Mouse (Mus musculus) monocyte, adult 2 months (primary cell): ENCODE results near the gene Il1rapl1.

Source experiments
- DNase-seq, 2 experiments: peaks; one replicate each; pipeline ENCODE4 v3.0.0; 2022; ENCODE audit warnings: low spot score in 2 of 2, low read depth in 1 of 2

Gene Il1rapl1

DNA sequence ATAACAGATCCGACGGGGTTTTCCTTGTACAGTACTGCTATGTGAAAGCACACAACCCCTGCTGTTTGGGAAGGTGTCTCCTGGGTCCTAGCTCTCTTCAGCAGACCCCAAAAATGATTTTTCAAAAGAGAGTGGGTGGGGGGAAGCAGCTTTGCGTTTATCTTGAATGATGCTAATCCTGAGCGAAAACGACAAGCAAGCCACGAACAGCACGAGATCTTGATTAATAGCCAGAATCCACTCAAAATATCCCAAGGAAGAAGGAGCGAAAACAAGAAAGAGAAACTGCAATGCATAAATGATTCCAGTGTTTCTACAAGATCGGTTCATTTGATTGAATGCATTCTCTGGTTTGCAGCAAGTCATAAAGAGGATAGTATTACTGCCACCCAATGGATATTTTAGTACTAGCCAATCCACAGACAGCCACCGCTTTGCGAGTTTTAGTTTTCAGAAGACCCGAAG lies at the start of gene Il1rapl1:
Gene Il1rapl1 (minus strand): TSS at position 37 of the 465 bp plus-strand sequence.
- no peak for DNase-seq

DNA sequence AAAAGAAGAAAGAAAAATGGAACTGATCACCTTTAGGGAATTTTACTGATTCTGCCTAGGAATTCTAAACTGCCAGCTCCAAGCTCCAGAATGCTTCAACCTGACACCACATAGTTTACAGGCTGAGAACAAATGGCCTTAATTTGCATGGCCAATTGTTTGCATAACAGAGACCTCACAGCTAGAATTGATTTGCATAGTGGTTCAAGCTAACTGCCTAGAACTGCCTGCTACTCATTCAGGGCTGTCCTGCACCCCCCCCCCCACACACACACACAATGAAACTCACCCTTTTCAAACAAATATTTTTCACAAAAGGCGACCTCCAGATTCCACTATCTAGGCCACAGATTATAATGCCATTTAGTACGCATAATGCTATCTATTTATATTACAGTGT lies 42.6 kb upstream of the Il1rapl1 start:
- no peak for DNase-seq

DNA sequence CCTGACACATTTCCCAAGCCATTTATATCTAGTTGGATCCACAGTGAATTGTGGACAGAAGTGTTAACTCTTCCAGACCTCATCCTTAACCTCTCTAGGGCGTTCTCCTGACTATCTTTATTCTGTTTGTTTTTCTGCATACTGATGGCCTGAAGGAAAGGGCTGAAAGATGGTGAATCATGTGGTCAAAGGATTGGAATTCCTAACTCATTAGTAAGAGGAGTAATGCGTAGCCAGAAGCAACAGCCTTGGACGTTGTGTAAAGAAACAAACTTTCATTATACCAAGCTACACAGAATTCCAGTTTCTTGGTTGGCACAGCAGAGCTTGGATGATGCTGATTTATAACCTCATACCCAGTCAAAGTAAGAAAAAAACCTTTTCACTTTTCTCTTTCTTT lies 10.2 kb upstream of the Il1rapl1 start:
- DNase-seq, result no peak

DNA sequence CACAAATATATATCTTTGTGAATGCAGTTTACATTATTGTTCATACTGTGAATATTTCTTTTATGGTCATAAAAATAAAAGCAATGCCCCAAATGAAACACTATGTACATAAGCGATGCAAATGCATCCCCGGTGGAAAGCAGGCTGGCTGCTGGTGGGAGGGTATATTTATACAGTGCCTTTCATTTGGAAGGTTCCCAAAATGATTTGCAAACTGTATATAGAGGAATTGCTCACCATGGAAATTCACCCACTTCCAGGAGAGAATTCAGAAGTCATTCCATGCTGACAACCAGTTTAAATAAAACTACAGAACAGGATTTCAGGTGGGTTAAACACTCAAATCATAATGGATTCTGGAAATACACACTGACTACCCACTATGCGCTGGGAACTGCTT lies 4.6 kb upstream of the Il1rapl1 start:
- DNase-seq, result no peak

DNA sequence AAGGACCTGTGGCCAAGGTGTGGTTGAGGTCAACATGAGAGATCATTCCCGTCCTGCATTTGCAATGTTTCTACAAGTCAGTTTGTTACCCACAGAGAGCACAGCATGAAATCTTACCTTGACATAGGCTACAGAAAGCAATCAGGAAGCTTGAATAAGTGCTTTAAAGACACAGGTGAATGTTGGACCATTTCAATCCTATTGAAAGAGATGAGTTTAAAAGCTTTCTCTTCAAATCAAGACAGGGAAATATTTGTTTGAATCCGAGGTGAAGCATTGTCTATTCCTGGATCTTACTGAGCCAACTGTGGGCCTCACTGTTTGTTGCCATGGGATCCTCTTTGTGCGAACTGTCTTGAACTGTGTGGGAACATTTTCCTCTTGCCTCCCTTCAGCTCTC lies 2.4 kb upstream of the Il1rapl1 start:
- no peak for DNase-seq

DNA sequence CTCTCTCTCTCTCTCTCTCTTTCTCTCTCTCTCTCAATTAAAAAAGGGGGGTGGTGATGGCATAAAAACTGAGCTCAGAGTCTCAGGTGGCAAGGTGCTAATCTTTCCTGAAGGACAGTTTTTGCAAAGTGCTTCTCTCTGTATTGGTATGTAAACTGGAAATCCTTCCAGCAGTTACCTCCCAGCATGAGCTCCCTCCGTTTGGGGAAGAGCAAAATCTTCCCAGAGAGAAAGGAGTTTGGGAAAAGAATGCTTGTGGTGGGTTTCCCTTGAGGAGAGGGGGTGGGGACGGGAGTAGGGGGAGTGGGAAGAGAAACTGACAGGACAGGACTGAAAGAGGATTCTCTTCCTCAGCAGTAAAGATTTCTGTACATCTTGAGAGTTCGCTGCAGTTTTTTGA lies 881 bp upstream of the Il1rapl1 start:
- DNase-seq, result no peak

DNA sequence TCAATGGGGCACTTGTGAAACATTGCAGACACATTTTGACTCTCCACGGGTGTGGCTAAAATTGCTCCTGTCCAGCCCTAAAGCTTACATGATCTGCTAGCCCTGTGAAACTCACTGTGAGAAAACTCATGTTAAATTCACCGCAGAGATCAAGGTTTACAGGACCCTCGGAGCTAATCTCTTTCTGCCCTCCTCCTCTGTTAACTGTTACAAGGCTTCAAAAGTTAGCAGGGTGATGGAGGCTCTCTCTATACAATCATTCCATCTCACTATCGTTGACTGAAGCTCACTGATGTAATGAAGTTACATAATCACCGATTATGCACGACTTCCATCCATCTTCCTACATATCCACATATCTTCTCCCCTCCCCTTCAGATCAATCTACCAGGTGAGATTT lies 1.9 kb downstream of the Il1rapl1 start:
- DNase-seq, result no peak

DNA sequence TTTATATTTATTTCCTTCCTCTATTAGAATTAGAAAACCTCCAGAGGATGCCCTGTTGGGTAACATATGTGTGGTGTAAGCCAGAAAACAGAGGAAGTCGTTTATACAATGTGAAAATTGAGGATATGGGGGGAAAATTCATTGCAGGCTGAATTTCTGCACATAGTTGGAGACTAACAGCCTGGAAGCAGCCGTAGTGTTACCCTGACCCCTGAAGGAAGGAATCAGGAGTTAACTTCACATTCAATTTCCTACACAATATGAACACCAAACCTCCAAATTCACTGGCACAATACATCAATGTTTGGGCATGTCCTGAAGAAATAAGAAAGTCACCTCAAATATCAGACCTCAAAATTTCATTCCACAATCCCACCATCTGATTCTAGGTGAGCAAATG lies 3.2 kb downstream of the Il1rapl1 start:
- DNase-seq, result no peak

DNA sequence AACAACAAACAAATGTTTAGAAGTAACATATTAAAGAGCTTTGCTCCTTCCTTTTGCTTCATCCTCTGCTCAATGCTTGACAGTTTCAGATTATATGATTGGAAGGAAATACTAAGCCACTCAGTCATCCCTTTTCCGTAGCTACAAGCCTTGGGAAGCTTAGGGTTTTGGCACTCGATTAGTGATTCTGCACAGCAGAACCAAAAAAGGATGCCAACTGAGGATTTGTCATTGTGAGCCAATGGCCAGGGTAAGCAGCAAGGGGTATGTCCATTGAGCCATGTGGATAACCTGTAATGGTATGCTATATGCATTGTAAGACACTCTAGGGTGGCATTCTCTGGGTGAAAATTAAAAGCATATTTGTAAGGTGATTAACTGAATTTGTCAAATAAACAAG lies 5.7 kb downstream of the Il1rapl1 start:
- no peak for DNase-seq

DNA sequence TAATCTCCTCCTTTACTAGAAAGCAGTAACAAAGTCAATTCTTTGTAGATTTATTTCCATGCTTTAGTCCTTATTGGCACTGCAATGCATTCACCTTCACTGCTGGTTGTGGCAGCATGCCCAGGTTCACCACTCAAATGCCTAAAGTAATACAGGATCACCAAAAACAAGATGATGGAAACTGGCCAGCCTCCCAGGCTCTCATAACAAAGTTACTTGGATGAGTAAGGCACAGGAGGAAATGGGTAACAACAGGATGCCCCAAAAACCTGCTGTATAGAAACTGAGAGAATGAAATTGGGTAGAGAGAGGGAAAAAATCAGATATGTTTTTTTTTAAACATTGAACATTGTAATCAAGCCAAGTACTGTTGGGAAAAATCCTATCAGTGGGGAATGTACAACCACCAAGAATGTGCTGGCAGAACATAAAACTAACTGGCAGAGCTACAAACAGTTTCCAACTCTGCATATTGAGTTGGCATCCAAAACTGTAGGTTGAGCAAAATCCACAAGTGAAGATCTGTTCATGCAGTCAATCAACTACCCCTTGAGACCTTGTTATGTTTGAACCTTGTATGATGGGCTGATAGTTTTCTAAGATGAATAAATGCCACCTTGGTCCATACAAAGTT lies 21.4 kb downstream of the Il1rapl1 start:
- no peak for DNase-seq

DNA sequence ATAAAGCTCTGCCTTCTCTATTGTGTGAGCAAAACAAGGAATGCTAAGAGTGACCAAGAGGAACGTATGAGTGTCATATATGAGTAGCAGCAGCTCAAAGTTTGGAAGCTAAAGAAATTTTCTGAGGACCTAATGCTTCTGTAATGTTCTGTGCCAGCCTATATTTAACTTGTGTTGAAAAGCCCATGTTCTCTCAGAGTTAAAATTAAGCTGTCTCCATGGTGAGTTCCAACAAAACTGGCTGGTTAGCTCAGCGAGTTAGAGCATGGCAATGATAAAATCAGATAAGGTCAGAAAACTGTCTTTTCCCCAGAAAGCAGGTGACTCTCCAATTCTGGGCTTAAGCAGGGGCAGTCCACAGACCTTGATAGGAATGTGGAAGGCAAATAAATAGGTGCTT lies 25.6 kb downstream of the Il1rapl1 start:
- DNase-seq, result no peak

DNA sequence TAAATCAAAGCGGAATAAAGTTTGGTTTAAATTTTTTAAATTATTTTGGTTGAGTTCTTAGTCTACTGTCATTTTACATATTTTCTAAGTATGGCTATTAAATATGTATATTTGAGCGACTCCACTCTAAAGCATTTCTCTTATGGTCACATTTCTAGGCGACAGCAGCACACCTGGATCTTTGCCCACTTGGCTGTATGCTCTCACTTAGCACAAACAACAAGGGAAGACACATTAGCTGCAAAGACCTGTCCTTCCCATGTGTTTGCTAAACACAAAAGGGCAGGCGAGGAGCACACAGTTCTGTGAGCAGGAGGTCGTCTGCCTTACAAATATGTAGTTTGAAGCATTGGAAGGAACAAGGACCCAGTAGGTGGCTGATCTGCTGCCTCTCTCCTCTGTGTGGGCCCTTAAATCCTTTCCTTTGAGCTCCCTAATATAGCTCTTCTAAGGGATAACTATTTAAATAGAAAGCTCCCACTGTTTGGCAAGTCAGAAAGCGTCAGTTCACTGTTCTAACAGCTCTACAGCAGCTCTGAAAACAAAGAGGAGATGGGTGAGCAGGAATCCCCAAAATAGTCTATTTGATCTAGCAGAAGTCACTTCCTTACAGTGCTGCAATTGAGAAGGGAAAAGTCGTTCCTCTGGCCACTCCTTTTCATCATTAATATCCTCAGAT lies 42.6 kb downstream of the Il1rapl1 start:
- no peak for DNase-seq

DNA sequence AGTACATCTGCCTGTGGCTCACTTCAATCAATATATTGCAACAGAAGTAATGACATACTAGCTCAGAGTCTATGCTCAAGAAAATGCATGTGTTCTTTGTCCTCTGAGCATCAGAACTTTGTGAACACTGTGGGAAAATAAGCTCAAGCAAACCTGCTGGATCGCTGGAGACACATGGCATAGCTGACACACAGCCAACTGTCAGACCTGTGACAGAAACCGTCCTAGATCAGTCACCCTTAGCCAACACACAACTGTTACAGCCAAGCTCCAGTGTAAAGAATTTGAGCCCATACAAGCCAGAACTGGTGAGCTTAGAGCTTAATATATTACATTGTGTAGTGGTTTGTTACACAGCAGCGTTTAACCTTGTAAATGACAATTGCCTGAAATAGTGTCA lies 45.1 kb downstream of the Il1rapl1 start:
- no peak for DNase-seq

DNA sequence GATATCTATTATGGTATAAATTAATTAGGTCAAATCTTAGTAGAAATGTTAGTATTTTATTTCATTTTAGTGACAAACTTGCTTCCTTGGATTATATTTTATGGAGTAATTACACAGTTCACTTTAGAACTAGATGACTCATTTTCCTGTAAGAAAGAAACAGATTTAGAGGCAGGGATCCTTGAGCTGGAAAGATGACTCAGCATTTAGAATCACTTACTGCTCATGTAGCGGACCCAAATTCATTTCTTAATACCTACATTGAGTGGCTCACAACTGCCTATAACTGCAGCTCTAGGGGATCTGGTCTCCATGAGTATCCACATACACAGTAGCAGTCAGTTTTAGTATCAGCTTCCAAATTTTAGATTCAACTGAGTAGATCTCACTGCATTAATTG lies 71.9 kb downstream of the Il1rapl1 start:
- no peak for DNase-seq

DNA sequence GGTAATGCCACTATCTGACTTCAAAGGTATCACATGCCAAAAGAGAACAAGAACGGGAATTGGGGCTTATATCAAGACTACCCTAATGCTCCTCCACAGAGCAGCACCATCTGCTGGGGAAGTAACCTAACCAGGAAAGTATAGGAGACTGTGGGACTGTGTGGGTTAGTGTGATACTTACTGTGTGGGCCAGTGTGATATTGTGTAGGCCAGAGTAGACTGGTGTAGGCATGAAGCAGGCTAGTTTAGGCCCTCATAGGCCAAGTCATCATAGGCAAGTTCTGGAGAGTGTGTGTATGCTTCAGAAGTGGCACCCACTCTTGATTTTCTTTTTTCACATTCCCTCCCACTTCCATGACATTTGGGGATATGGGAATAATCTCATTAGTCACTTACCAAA lies 76.5 kb downstream of the Il1rapl1 start:
- DNase-seq, result no peak

DNA sequence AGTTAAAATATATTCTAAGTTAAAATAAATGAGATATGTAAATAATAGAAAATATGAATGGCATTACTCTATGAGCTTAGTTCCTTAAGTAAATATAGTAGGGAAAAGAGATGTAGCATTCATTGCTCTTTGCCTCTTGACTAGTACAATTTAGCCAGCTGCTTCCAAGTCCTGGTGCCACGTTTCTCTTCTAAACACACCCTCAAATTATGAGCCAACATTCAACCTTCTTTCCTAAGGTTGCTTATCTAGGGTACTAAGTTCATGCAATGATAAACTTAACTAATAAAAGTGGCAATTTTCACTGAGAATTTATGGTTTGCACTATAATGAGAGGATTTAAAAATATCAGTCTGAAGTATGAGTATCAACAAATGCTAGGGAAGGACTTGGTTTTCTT lies 218.3 kb downstream of the Il1rapl1 start:
- DNase-seq, result no peak

DNA sequence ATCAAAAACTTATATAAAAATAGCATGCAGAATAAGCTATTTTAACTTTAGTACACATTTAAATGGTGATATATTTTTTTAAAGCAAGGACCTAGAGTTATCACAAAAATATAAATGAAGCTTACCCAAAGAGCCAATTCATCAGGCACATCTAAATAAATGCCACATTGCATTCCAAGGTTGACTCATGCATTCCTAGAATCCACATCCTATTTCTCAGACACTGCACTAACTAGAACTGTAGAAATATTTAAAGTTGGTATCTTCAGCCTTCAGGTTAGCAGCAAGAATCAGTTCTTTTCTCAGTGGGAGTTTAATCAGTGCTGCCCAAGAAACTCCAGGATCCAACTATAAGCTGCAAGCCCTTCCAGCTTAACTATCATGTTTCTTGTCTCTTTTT lies 223.5 kb downstream of the Il1rapl1 start:
- DNase-seq, result no peak

DNA sequence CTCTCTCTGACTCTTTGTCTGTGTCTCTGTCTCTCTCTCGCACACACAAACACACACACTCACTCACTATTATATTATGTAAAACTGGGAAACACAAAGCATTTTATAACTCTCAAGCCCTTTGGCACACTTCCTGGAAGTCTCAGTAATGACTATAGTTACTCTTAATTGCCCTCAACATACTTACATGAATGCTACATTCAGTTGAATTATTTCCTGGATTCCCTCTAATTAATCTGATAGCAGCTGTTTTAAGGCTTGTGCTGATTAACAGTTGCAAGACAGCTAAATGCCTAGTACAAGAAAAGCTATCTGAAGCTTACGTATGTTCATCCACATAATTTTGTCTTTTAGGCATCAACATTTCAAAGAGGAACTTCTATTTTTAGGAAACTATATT lies 261.3 kb downstream of the Il1rapl1 start:
- no peak for DNase-seq

DNA sequence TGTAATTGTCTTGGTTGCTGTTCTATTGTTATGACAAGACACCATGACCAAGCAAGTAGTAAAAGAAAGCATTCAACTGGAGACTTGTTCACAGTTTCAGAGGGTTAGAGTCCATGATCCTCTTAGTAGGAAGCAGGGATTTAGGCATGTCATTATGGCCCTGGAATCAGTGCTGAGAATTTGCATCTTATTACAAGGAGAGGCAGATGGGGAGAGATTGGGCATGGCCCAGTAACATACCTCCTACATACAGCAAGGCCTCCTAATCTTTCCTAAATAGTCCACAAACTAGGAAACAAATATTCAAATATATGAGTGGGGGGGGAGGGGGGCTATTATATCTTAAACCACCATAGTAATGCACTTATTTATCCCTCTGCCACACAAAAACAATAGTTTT lies 301.6 kb downstream of the Il1rapl1 start:
- no peak for DNase-seq

DNA sequence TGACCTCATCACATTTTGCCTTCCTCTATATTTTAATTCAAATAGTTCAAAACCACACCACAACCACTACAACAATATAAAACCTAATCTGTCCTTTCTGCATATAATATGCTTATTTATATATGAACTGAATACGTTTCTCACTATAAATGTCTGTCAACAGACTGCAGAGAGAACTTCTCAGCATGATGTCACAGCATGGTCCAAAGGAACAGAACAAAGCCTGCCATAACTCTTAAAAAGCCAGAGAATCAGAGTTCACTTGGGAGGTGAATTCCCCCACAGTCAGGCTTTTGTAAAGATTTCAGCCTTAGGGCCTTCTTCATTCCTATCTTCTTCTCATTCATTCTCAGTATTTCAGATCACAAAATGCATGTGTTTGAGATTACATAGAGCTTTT lies 307.7 kb downstream of the Il1rapl1 start:
- no peak for DNase-seq

DNA sequence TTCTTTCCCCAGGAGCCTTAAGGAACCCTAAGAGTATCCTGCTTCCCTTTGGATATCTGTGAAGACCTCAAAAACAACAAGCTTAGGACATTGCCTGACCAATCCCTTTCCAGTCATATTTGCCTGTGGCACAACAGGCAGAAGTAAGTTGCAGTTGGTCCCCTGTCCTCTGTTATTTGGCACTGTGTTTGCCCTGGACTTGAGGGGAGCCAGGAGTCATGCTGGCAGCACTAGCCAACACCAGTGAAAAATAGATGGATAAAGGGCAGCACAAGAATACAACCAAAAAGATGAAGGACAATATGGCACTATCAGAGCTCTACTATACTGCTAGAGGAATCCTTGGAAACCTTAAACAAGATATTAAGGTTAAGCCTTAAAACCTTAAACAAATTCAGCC lies 322.4 kb downstream of the Il1rapl1 start:
- DNase-seq, result no peak

DNA sequence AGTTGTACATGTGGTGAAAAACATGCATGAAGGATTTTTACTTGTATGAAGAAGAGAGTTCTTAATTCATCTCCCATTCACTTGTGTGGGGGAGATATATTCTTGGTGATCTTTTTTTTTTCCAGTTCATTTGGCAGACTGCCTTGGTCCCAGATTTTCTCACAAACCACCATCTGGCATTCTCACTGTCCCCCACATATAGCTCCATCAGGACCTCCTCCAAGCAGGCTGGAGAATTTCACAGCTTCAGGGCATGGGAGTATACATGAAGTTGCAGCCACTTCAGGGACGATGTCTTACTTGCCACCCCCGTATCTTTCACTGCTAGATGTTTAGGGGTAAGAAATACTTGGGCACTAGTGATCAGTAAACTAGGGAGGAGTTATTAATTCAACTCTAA lies 404.9 kb downstream of the Il1rapl1 start:
- DNase-seq, result no peak

DNA sequence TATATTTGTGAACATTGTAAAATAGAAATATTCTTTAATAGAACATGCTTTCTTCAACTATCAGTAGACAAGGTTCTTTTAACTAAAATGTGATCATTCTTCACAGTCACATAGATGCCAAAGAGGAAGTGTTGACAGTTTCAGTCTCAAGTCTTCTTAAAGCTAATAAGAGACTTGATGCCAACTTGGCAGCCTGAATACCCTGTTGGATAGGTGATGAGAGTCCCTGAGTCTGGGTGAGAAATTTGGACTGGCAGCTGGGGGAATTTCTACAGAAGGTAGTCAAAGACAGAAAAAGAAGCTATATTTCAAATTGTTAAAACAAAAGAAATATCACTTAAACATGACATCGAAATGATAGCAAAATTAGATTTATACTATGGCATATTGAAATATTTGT lies 451.6 kb downstream of the Il1rapl1 start:
- no peak for DNase-seq
